9 mouse cellular contexts compared by ENCODE assay signal in the genomic region with DNA sequence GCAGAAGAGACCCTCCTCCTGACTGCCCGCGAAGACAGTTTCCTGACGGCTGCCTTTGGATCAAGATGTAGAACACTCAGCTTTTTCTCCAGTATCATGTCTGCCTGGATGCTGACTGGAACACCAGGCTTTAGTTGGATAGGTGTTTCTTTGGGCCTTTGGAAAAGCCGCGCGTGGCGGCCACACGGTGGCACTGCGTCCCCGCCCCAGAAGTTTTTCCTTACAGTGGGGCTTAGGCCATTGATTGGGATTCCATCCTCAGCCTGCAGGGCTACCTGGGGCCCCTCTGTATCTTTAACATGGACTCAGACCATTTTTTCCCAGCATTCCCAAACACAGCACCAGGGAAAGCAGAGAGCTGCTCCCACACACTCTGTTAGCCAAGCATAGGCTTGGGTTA. TPM values are rescaled to one million over a fixed set of nuclear protein-coding genes. Genes with fewer than 3 reads are reported as not detected.
DNase-seq lines count a peak whose midpoint lies in the region; ATAC-seq and TF ChIP-seq lines count a peak whose summit lies in the region.
"Had no signal": no experiment of that assay in that cellular context is flagged by ENCODE, and none has a peak within 500 bp of the region (broad histone marks: within the 10 kb centered on the region; RNA-seq: fewer than 3 reads in every experiment).

No protein-coding gene starts in this region.

- TF ChIP-seq POLR2A in olfactory bulb, adult 2 months (IDR thresholded peaks at IDR 0.05; ENCODE audit: insufficient read depth, low read depth, low read length), result no peak

- H3K27ac ChIP-seq in heart, postnatal 0 days (ENCODE audit: low read depth), result no peak overlapping the region
- H3K27ac ChIP-seq in neural tube, embryonic 15.5 days (replicated peaks), result no peak overlapping the region
- H3K27ac ChIP-seq in olfactory bulb, adult 2 months (ENCODE audit: insufficient read depth, low read depth, low read length), result no peak overlapping the region
- H3K27ac ChIP-seq: limb, embryonic 13.5 days had no signal

- no peaks in the 10 kb centered on the region for H3K36me3 ChIP-seq in heart, postnatal 0 days (replicated peaks; ENCODE audit: control insufficient read depth, insufficient read depth, low read length)
- no peaks in the 10 kb centered on the region for H3K36me3 ChIP-seq in neural tube, embryonic 15.5 days
- H3K36me3 ChIP-seq: limb, embryonic 13.5 days had no signal

- peak; percentile 73 for TF ChIP-seq CTCF in heart, postnatal 0 days (IDR thresholded peaks at IDR 0.05; ENCODE audit: low read depth)
- TF ChIP-seq CTCF in olfactory bulb, adult 2 months (IDR thresholded peaks at IDR 0.05; ENCODE audit: insufficient read depth, low read depth, low read length), result peak; percentile 65

- H3K4me3 ChIP-seq in heart, postnatal 0 days (ENCODE audit: low read depth, low read length), result no peak overlapping the region
- H3K4me3 ChIP-seq in neural tube, embryonic 15.5 days (replicated peaks), result no peak overlapping the region
- no peak overlapping the region for H3K4me3 ChIP-seq in olfactory bulb, adult 2 months (ENCODE audit: insufficient read depth, low read depth, low read length)
- H3K4me3 ChIP-seq: limb, embryonic 13.5 days had no signal

- 23% methylated on average over 10 of the region's 10 CpGs for WGBS in heart, postnatal 0 days
- 18% methylated on average over 10 of the region's 10 CpGs for WGBS in neural tube, embryonic 15.5 days
- 21% methylated on average over 10 of the region's 10 CpGs for WGBS in olfactory bulb, adult 2 months

- intact Hi-C loops in heart, postnatal 25 days (cut with DNase I), result no loop called here

- H3K27me3 ChIP-seq in heart, postnatal 0 days (ENCODE audit: control insufficient read depth, insufficient read depth, low read length), result 0 out of 2 replicates have a peak, but pooled peaks cover 3% of the 10 kb centered on the region
- no peaks in the 10 kb centered on the region; the same call in 1 of the 2 replicates for H3K27me3 ChIP-seq in neural tube, embryonic 15.5 days (replicated peaks)
- H3K27me3 ChIP-seq: limb, embryonic 13.5 days had no signal

- no peak for TF ChIP-seq EP300 in heart, postnatal 0 days (IDR thresholded peaks at IDR 0.05; ENCODE audit: low read depth)

- no peak for DNase-seq in heart, postnatal 0 days (ENCODE audit: low spot score)
- no peak for DNase-seq in heart, postnatal 25 days (ENCODE audit: low spot score)
- DNase-seq in neural tube, embryonic 10.5 days (ENCODE audit: extremely low spot score, low spot score), result peak; percentile 72
- DNase-seq in brain, adult 2 months (ENCODE audit: low read depth, low spot score), result peak; percentile 67
- no peak for DNase-seq in adrenal gland, postnatal 25 days
- DNase-seq in spleen, postnatal 10 days (ENCODE audit: low spot score in 2 of 2), result no peak

- H3K9ac ChIP-seq in heart, postnatal 0 days (replicated peaks; ENCODE audit: low read depth, low read length), result no peak overlapping the region
- H3K9ac ChIP-seq in neural tube, embryonic 15.5 days (replicated peaks), result no peak overlapping the region
- H3K9ac ChIP-seq: limb, embryonic 13.5 days had no signal

- no peak overlapping the region for H3K4me2 ChIP-seq in heart, postnatal 0 days (ENCODE audit: low read depth, low read length)
- H3K4me2 ChIP-seq in neural tube, embryonic 15.5 days, result no peak overlapping the region
- H3K4me2 ChIP-seq: limb, embryonic 13.5 days had no signal

- ATAC-seq in heart, postnatal 0 days (ENCODE audit: insufficient read depth, low read depth), result no peak
- no peak for ATAC-seq in neural tube, embryonic 15.5 days (ENCODE audit: low FRiP score)

- H3K9me3 ChIP-seq in heart, postnatal 0 days (replicated peaks; ENCODE audit: control insufficient read depth, low read length), result no peaks in the 10 kb centered on the region
- no peaks in the 10 kb centered on the region for H3K9me3 ChIP-seq in neural tube, embryonic 15.5 days (replicated peaks)
- H3K9me3 ChIP-seq: limb, embryonic 13.5 days had no signal

- H3K4me1 ChIP-seq in heart, postnatal 0 days (ENCODE audit: control insufficient read depth, insufficient read depth), result 0 out of 2 replicates have a peak, but pooled peaks cover 4% of the 10 kb centered on the region
- peaks cover 11% of the 10 kb centered on the region for H3K4me1 ChIP-seq in neural tube, embryonic 15.5 days
- 0 out of 2 replicates have a peak, but pooled peaks cover 3% of the 10 kb centered on the region for H3K4me1 ChIP-seq in olfactory bulb, adult 2 months (ENCODE audit: control insufficient read depth, insufficient read depth, low read length)

RNA-seq across cellular contexts. Expression of gene Haao, which starts 18.8 kb away (rescaled TPM):
- not detected in 2 replicates for total RNA-seq in heart, postnatal 0 days (2014; rRNA removed; ENCODE audit: low replicate concordance)
- polyA plus RNA-seq in heart, postnatal 0 days (2015; fragmentation: Nextera tagmentation; extraction: Ambion mirVana), result 0.08 and 0.26 TPM in 2 replicates
- under 1 TPM in 1 of 2 experiments, not detected in 1; 0.13 TPM for total RNA-seq in heart, postnatal 25 days (2021)
- polyA plus RNA-seq in neural tube, embryonic 15.5 days (2015; fragmentation: Nextera tagmentation; extraction: Ambion mirVana), result 0.22 and 3.6 TPM in 2 replicates
- not detected in 2 replicates for polyA plus RNA-seq in olfactory bulb, adult 2 months (2012; ENCODE audit: insufficient read depth, insufficient read length, low replicate concordance, missing spikeins)
- total RNA-seq in adrenal gland, postnatal 25 days (2021), result 0.43 and 3.8 TPM in 2 replicates

Comparison
In these comparisons a context has a peak if more than half of its experiments do, and no peak if none do; other contexts are left out.
1. DNase-seq: peak in neural tube, embryonic 10.5 days (single experiment) and brain, adult 2 months (single experiment); none in heart, postnatal 0 days (single experiment), heart, postnatal 25 days (single experiment), adrenal gland, postnatal 25 days (single experiment) and spleen, postnatal 10 days (0 of 2).